Mouse (Mus musculus): ENCODE data around the gene Scfd2. TPM values are rescaled to one million over a fixed set of nuclear protein-coding genes. Genes with fewer than 3 reads are reported as not detected.

Gene Scfd2
- total RNA-seq, 2 experiments from 2014 or later, result 22.7 to 24.4 TPM

DNA sequence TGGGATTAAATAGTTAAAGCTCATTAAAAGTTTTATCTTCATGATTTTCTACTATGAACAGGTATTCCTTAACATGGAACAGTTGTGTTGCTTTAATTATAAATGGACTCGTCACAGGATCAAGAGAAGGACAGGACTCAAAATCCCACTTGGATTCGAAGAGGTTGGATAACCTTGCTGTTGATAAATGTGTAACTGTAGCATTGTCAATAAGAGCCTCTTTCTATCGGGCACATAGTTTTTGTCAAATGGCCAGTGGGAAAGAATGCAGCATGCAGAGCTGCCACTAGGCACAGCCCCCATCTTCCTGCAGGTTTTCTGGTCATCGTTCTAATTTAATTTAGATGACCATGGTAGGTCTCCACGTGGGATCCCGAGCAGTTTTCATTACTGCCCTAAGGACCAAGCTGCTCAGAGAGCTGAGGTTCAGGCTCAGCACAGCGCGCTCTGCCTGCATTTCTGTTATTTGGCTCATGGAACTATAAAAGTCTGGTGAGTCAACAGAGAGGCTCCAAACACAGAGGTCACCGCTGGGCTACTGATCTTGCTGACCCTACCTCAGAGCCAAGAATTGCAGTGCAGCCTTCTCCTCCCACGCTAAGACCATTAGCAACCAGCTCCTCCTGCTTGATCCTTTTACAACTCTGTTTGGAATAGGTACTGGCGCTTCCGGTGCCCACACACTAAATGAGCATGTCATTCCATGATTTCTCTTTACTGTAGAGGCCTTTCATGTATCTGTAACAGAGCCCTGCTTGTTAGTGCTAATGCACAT lies 215.9 kb downstream of the Scfd2 start:
- DNase-seq (ENCODE audit: extremely low spot score in 1 of 2, low spot score in 1 of 2), result no peak

DNA sequence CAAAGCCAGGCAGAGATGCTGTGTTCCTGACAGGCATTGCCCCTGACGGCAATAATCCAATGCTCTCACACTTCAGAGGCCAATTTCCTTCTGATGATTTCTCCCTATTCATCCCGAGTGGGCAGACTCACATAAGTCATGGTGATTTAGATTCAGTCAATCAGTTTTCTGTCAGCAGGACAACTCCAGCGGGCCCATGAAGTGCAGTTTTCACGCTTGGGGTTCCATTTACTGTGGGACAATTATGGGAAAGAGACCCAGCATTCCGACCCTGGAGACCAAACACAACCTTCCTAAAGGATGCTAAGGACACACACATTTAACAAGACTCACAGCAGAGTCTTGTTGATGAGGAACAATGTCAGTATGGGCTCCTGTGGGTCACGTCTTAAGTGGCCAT lies 217.1 kb downstream of the Scfd2 start:
- DNase-seq (ENCODE audit: extremely low spot score in 1 of 2, low spot score in 1 of 2), result no peak

DNA sequence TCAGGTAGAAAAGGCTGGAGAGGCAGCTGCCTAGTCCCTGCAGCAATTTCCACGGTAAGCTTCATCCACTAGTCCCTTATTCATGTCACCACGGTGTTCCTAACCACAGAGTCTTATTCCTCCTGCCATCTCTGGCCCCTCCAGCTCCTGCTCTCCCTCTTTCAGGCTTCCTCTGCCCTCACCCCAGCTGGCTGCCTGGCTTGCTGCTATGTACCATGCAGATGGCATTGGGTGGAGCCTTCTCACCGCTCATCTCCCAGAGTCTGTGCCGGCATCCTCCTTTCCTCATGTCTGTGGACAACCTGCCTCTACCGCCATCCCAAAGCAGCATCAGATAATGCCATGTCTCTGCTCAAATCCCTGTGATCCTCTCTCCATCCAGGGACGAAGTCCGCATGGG lies 218.0 kb downstream of the Scfd2 start:
- no peak for DNase-seq (ENCODE audit: extremely low spot score in 1 of 2, low spot score in 1 of 2)

DNA sequence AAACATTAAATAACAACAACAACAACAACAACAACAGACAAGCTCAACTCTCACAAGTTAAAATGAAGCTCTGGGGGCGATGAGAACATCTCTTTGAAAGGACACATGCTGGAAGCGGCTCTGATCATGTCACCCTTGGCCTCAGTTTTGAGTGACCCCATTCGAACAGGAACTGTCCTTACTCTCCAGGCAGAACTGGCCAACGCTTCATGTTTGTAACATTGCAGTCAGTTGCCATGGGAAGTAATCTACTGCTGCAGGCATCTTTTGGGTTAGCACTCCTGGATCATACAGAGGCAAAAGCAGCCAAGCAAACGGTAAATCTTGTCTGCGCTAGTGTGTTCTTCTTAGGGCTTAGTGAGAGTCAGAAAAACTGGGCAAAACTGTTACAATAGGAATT lies 219.7 kb downstream of the Scfd2 start:
- DNase-seq (ENCODE audit: extremely low spot score in 1 of 2, low spot score in 1 of 2), result no peak

DNA sequence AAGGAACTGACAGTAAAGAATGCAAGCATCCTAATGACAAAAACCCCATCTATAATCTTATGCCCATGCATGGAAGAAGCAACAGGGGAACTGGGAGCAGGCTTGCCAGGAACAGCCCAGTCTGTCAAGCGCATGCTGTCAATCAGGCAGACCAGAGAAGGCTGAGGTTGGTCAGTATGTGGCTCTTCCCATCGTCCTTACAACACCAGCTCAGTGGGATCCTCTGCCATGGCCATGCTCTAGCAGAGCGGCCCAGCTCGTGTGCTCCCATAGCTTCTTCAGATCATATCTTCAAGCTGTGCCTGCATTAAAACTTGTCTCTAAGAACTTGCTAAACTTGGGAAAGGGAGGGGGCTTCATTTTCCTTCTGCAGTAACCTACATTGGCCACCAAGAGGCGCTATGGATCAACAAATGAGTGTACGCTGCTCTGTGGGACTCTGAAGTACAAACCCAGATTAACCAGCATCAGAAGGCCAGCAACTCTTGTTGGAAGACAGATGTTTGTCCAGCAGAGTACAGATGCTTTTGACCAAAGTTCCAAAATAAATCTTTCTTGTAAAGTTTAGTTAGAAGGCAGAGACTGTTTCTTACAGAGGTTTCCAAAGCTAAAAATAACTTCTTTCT lies 220.2 kb downstream of the Scfd2 start:
- DNase-seq (ENCODE audit: extremely low spot score in 1 of 2, low spot score in 1 of 2), result peak in 1 of 2 experiments; percentile 53

DNA sequence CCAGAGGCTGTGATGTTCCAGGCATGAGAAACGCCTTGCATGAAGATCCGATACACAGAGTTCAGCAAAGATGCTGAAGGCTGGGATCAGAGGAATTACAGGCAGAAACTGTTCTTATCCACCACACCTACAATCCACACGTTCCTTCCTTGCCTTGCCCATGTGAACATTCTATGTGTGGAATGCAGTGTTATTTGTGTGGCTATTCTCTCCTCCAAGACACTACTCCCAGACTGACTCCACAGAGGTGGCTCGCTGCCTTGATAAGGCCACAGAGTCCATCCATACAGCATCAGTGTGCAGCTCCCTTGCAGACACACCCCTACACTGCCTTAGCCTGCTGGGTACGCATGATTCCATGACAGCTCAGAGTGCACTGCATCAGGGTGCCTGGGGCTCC lies 221.5 kb downstream of the Scfd2 start:
- DNase-seq (ENCODE audit: extremely low spot score in 1 of 2, low spot score in 1 of 2), result no peak

DNA sequence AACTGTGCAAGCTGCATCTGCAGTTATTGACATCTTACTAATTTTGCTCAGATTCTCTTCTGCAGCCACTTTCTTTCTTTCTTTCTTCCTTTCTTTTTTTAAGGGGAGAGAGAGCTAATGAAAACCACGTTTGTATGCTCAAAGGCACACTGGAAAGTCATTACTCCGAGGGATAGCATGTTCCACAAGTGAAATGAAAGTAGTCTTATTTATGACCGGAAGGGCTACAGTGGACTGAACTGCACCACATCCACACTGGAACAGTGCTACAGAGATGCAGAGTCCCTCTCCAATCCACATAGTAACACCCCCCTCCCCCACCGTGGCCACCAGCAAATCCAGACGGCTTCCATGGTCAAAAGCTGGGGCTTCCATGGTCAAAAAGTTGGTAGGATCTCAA lies 224.3 kb downstream of the Scfd2 start:
- DNase-seq (ENCODE audit: extremely low spot score in 1 of 2, low spot score in 1 of 2), result no peak

DNA sequence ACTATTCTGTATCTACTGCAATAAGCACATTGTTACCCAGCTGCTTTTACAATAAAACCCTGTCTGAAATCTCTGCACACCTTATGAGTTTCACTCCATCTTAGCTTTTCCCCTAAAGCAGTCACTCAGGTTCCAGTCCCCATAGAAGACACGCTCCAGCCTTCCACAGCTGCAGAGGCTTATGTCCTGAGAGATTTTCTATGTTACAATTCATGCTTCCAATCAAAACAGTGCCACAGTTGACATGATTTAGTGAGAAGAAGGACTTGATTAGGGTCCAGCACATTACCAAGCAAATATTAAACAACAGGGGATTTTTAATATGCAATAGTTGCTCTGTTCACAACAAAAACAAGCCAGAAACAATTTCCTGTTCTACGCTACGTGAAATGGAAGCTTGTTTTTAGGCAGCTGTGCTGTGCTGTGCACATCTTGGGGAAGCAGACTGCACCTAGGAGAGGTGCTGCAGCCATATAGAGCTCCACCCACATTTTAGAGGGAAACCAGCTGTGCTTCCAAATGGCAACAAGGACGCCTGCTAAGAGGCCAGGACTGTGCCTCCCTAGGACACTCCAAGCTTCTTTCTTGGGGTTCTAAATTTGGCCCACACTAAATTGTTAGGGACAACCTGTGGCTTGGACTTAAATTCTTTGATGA lies 225.9 kb downstream of the Scfd2 start:
- DNase-seq (ENCODE audit: extremely low spot score in 1 of 2, low spot score in 1 of 2), result no peak

DNA sequence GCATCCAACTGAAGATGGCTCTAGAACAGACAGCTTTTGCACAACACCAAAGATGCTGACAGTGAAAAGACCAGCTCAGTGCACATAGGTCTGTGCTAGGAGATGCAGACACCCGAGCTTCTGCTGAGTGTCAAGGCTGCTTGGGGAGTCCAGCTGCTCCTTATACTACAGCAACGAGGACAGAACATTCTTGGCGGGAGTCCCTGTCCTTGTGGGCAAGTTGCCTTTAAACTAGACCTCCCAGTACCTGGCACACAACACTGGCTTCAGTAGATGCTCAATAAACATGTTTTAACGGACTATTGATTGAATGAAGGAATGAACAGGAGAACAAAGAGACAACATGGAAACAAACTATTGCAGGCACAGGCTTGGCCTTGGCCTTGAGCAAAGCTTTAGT lies 226.8 kb downstream of the Scfd2 start:
- no peak for DNase-seq (ENCODE audit: extremely low spot score in 1 of 2, low spot score in 1 of 2)

DNA sequence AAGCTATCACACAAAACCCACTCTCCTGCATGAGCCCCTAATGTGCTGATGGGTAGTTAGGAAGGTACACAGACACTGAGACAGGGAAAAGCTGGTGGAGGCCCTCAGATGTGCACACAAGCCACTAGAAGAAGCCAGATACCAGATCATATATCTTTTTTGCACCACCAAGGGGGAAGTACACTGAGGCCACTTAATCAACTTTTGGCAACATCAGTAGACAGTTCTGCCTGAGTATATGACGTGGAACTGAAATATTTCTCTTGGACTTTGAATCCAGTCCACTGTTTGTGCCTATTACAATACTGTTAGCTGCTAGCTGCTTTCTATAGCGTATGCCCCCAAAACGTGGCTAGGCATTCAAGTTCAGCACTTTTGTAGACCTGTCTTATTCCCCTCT lies 229.2 kb downstream of the Scfd2 start:
- DNase-seq (ENCODE audit: extremely low spot score in 1 of 2, low spot score in 1 of 2), result no peak

DNA sequence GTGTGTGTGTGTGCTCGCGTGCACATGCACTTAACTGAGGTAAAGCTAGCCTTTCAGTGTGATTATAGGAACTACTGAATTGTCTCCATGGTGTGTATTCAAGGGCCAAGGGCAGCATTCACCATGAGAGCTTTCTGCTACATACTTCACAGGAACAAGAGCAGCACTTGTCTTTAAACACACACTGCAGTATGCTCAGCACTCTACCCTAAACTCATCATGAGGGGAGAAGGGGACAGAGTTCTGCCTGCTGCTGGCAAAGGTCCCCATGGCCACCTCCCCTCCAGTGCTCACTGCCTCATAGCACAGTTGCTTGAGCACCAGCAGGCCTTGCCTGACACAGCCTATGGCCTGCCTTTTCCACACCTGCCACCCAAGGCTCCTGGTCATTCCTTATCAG lies 230.1 kb downstream of the Scfd2 start:
- DNase-seq (ENCODE audit: extremely low spot score in 1 of 2, low spot score in 1 of 2), result no peak

DNA sequence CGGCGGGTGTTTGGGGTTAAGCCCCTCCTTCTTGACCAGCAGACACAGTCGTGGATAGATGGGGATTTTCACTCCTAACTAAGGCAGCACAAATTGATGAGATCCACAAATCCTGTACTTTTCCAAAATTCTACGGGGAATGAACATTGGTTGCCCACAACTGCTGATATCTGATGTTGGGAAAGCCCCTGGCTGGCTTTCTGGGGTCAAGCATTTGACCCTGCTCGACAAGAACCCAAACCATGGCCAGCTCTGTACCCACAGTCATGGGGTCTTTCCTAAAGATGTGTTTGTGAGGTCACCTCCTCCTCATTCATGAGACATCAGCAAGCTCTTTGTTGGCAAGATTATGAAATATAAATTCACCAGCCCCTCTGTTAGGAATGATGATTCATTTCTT lies 230.6 kb downstream of the Scfd2 start:
- no peak for DNase-seq (ENCODE audit: extremely low spot score in 1 of 2, low spot score in 1 of 2)

DNA sequence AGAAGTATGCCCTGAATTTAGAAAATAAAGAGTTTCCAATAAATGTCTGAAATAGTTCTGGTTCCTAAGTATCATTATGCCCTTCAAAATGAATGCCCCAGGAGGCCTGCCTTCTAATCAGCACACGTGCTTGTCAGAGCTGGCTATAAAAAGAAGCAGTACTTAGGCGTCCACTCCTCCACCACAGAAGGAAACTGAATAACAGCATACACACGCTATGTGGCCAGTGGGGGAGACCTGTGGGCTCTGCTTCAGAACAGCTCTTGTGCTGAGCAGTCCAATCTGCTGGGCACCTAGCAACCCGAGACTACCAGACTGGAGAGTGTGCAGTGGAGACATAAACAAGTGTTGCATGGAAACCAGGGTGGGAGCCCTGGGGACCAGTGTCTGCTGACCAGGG lies 231.4 kb downstream of the Scfd2 start:
- no peak for DNase-seq (ENCODE audit: extremely low spot score in 1 of 2, low spot score in 1 of 2)

DNA sequence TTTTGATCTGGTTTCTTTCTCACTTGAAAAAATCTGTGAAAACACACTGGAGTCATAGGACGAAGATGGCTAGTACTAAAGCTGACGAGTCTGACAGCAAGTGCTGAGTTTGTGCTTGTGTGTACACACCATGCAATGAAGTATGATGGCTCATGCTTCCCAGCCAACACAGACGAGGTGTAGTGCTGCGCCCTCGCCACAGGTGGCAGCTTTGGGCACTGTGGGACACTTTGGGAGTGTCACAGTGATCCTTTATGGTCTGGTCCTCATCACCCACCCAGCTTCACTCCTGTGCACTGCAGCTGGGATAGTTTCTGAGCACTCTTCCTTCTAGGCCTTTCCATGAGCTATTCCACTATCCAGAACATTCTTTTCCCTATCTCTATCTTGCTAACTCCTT lies 234.4 kb downstream of the Scfd2 start:
- no peak for DNase-seq (ENCODE audit: extremely low spot score in 1 of 2, low spot score in 1 of 2)

DNA sequence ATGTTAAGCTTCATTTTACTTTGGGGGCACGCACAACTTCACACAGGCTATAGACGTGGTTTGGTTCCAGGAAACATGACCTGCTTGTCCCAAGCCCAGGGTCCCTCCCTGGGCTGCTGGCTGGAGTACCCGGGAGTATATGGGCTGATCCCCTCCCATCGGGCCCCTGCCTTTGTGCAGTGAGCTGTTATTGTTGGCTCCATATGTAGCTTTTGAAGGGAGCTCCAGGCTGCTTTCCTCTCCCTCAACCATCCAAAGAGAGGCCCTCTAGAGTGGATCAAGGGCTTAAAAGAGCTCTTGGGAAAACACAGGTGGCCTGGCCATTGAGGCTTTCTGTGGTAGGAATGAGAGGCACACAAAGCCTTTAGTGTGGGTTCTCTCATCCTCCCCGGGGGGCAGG lies 235.5 kb downstream of the Scfd2 start:
- DNase-seq (ENCODE audit: extremely low spot score in 1 of 2, low spot score in 1 of 2), result no peak

DNA sequence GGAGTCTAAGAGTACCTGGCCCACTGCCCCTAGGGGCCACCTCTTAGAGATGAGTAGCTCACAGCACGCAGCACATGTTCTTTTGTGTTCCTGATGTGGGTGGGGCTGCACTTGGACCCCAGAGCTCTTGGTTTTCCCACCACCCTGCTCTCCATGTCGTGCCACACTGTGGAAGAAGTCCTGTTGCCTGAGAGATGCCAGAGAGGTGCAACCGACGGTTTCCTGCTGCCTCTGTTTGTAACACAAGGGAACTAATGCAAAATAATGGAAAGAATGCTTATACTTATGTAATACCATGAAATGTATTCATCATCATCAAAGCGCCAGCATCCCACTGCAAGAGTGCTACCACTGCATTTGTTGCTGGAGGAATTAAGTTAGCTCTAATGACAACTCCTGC lies 238.0 kb downstream of the Scfd2 start:
- no peak for DNase-seq (ENCODE audit: extremely low spot score in 1 of 2, low spot score in 1 of 2)

DNA sequence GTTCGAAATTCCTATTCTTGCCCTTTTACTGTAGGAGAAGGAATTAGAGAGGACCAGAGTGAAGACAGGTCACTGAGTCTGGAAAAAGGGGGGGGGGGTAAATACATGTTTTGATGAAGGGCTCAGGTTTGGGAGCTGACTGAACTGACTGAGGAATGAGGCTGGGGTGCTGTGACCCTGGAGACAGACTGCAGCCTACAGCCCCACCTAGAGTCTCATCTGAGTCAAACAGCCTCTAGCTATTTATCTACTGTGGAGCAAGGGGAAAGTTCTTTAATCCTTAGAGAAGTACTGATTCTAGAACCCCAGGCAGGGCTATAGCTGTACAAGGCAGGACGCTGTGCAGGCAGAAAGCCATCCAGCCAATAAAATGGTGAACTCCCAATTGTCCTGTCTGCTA lies 239.5 kb downstream of the Scfd2 start:
- no peak for DNase-seq (ENCODE audit: extremely low spot score in 1 of 2, low spot score in 1 of 2)

DNA sequence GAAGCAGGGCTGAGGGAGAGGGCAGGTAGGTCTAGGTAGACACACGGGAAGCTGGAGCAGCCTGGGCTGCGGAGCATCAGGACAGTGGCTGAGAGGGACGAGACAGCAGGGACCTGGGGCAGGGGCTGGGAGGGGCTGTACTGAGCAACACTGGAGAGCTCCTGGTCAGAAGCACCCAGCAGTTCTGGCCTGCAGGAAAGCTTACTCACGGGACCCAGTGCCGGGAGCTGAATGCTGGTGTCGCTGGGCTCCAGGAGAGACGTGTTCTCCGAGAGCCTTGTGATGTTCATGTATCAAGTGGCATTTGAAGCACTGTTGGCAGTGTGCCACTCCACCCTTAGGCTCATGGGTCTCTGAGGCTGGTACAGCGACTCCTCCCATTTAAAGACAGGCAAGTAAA lies 240.0 kb downstream of the Scfd2 start:
- DNase-seq (ENCODE audit: extremely low spot score in 1 of 2, low spot score in 1 of 2), result no peak

DNA sequence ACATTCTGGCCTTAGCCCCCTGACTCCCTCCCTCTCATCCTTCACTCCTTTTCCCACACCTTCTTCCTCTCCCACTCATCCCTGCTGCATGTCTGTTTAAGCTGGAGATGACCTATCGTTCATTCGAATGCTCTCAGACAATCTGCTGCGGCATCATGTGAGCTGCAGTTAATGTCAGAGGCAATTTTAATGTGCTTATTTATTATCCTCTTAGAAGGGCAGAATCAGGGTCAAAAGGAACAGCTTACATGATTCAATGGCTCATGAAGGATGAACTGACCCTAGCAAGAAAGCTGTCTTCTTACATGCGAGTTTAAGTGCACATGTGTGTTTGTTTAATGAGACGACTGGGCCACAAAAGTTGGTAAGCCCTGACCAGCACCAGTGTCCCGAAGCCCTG lies 241.6 kb downstream of the Scfd2 start:
- no peak for DNase-seq (ENCODE audit: extremely low spot score in 1 of 2, low spot score in 1 of 2)

DNA sequence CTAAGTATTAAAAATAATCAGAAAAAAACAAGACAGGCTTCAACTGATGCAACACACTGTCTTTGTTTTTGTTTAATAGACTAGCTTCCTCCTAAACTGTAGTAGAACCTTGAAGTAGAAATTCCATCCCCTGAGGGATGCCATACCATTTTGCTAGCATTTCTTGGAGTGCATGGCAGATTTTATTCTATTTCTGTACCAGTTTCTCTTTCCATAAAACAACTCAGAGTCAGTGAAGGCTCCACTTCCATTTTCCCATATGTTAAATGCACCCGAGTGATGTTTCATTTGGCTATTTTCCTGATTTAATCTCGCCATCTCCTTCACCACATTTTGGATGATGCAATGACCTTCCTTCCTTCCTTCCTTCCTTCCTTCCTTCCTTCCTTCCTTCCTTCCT lies 243.4 kb downstream of the Scfd2 start:
- DNase-seq (ENCODE audit: extremely low spot score in 1 of 2, low spot score in 1 of 2), result no peak

DNA sequence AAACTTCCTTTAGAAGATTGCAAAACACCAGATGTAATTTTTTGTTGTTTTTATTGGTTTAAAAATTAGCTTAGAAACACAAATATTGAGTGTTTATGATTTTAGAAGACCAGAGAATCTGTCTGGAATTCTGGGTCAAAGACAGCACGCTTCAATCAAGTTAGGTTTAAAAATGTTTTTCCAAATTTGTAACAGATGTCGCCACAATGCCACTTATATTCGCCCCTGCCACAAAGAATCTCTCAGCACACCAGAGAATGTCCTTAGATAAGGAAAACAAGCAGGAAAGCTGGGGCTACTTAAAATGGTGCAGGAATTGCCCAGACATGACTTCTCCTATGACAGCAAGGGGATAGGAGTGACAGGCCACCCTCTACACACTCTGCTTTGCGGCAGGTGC lies 245.3 kb downstream of the Scfd2 start:
- DNase-seq (ENCODE audit: extremely low spot score in 1 of 2, low spot score in 1 of 2), result no peak

DNA sequence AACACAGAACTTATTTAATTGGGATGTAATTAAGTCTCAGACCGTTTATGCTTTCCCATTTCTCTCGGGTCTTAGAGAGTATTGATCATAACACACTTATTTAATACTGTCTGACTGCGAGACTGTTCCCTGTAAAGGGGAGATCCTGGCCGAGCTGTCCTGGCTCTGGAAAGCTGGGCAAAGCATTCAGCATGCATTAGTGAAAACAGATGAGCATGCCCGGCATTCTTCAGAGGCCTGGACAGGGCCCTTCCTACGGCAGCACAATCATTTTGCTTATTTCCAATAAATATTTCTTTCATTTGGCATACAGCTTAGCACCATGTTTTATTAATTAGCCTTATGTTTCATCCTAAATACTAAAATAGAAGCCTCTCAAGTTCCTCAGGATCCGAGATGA lies 245.8 kb downstream of the Scfd2 start:
- no peak for DNase-seq (ENCODE audit: extremely low spot score in 1 of 2, low spot score in 1 of 2)

Data from layer of hippocampus, postnatal 25 days (tissue).